Mouse (Mus musculus): ENCODE data around the gene Gm9573. TPM values are rescaled to one million over a fixed set of nuclear protein-coding genes. Genes with fewer than 3 reads are reported as not detected.

Gene Gm9573
- polyA plus RNA-seq, 1 experiment = not detected

- H3K27ac ChIP-seq (ENCODE audit: insufficient read depth, low read length) = no peak overlapping the region
- TF ChIP-seq POLR2A (IDR thresholded peaks at IDR 0.05; ENCODE audit: low read depth, low read length) (no peak), CTCF (IDR thresholded peaks at IDR 0.05; ENCODE audit: borderline replicate concordance, insufficient read depth, low read length) (no peak)
- 0 out of 2 replicates have a peak, but pooled peaks cover 2% of the 10 kb centered on the region for H3K4me1 ChIP-seq (ENCODE audit: control insufficient read depth, insufficient read depth, low read length)
- H3K4me3 ChIP-seq (ENCODE audit: insufficient read depth, low read length) = no peak overlapping the region
Measured at GRCm38 (mm10) chr17:35649429-35649828, 23.0 kb upstream of the Gm9573 start.

GRCm38 (mm10) chr17:35643609-35644236 lies 17.3 kb upstream of the Gm9573 start, which contains the start of gene Mucl3:
Mucl3 (minus strand) TSS chr17:35643695.
- TF ChIP-seq CTCF (IDR thresholded peaks at IDR 0.05; ENCODE audit: borderline replicate concordance, insufficient read depth, low read length) (no peak), POLR2A (IDR thresholded peaks at IDR 0.05; ENCODE audit: low read depth, low read length) (no peak)
- Histone ChIP-seq H3K4me1 (ENCODE audit: control insufficient read depth, insufficient read depth, low read length) (peaks cover 2% of the 10 kb centered on the region; the same call in 1 of the 2 replicates), H3K4me3 (ENCODE audit: insufficient read depth, low read length) (no peak within 1 kb of the TSS), H3K27ac (ENCODE audit: insufficient read depth, low read length) (no peak within 1 kb of the TSS)

DNA sequence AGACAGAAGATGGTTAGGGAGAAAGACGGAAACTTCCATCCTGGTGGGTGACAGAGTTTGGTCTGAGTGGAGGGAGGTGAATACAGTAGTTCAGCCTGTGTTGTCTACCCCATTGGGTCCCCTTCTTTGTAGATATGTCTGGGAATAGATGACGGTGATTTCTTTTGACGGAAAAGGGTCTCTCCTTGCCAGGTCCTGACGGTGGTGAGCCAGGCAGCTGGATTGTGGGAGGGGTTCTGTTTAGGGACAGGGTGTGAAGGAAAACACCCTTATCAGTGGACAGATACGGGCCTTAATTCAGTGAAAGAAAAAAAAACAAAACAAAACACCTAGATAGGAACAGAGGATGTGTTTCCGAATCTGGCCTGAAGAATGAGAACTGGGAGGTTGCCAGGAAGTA lies 12.9 kb upstream of the Gm9573 start:
- Histone ChIP-seq H3K4me1 (ENCODE audit: control insufficient read depth, insufficient read depth, low read length) (peaks cover 7% of the 10 kb centered on the region), H3K27ac (ENCODE audit: insufficient read depth, low read length) (peak overlapping the region; percentile 85), H3K4me3 (ENCODE audit: insufficient read depth, low read length) (no peak overlapping the region)
- no peak for TF ChIP-seq CTCF (IDR thresholded peaks at IDR 0.05; ENCODE audit: borderline replicate concordance, insufficient read depth, low read length)
- TF ChIP-seq POLR2A (IDR thresholded peaks at IDR 0.05; ENCODE audit: low read depth, low read length) = no peak

- no peak for TF ChIP-seq POLR2A (IDR thresholded peaks at IDR 0.05; ENCODE audit: low read depth, low read length)
- no peak for TF ChIP-seq CTCF (IDR thresholded peaks at IDR 0.05; ENCODE audit: borderline replicate concordance, insufficient read depth, low read length)
- Histone ChIP-seq H3K27ac (ENCODE audit: insufficient read depth, low read length) (peak overlapping the region; percentile 85), H3K4me1 (ENCODE audit: control insufficient read depth, insufficient read depth, low read length) (peaks cover 7% of the 10 kb centered on the region), H3K4me3 (ENCODE audit: insufficient read depth, low read length) (no peak overlapping the region)
Measured at GRCm38 (mm10) chr17:35638475-35639190, 12.2 kb upstream of the Gm9573 start.

DNA sequence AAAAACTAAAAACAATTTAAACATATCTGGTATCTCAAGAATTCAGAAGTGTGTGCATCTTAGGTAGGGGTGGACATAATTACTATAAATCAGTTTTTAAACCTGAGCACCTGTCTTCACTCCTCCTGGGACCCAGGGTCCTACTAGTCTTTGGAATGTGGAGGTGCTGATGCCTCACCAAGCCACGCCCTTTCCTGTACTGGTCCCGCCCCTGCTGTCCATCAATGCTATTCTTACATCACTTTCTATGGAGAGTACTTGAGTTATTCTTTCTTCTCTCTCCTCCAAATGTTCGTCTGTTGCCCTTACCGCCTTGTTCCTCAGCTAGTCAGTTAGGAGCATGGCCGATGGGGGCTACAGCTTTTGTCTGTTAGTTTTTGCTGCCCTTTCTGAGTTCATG lies 9.9 kb upstream of the Gm9573 start:
- no peak overlapping the region for H3K4me3 ChIP-seq (ENCODE audit: insufficient read depth, low read length)

GRCm38 (mm10) chr17:35635699-35636111 lies 9.3 kb upstream of the Gm9573 start:
- Histone ChIP-seq H3K4me1 (ENCODE audit: control insufficient read depth, insufficient read depth, low read length) (peaks cover 7% of the 10 kb centered on the region), H3K27ac (ENCODE audit: insufficient read depth, low read length) (no peak overlapping the region), H3K4me3 (ENCODE audit: insufficient read depth, low read length) (peak overlapping the region; percentile 60)
- TF ChIP-seq CTCF (IDR thresholded peaks at IDR 0.05; ENCODE audit: borderline replicate concordance, insufficient read depth, low read length) (0 out of 2 replicates have a peak, but pooled peaks have one; percentile 16), POLR2A (IDR thresholded peaks at IDR 0.05; ENCODE audit: low read depth, low read length) (no peak)

More for the DNA sequence above, 9.9 kb upstream of the Gm9573 start:
- Histone ChIP-seq H3K4me1 (ENCODE audit: control insufficient read depth, insufficient read depth, low read length) (peaks cover 7% of the 10 kb centered on the region), H3K27ac (ENCODE audit: insufficient read depth, low read length) (no peak overlapping the region)
- no peak for TF ChIP-seq POLR2A (IDR thresholded peaks at IDR 0.05; ENCODE audit: low read depth, low read length)
- TF ChIP-seq CTCF (IDR thresholded peaks at IDR 0.05; ENCODE audit: borderline replicate concordance, insufficient read depth, low read length) = no peak

DNA sequence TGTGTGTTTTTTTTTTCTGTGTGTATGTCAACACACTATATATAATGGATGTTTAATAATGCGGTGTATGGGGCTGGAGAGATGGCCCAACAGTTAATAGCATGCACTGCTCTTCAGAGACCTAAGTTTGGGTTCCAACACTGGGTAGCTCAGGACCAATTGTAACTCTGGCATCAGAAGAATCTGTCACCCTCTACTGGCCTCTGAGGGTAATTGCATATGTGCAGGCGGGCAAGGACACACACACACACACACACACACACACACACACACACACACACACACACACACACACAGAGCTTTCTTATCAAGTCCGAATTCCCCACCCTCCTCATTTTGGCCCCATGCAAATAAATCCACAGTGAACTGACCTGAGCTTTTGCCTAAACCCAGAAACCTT lies 8.8 kb upstream of the Gm9573 start:
- H3K27ac ChIP-seq (ENCODE audit: insufficient read depth, low read length) = no peak overlapping the region
- no peak overlapping the region for H3K4me3 ChIP-seq (ENCODE audit: insufficient read depth, low read length)
- TF ChIP-seq POLR2A (IDR thresholded peaks at IDR 0.05; ENCODE audit: low read depth, low read length) (no peak), CTCF (IDR thresholded peaks at IDR 0.05; ENCODE audit: borderline replicate concordance, insufficient read depth, low read length) (no peak)
- peaks cover 7% of the 10 kb centered on the region for H3K4me1 ChIP-seq (ENCODE audit: control insufficient read depth, insufficient read depth, low read length)

DNA sequence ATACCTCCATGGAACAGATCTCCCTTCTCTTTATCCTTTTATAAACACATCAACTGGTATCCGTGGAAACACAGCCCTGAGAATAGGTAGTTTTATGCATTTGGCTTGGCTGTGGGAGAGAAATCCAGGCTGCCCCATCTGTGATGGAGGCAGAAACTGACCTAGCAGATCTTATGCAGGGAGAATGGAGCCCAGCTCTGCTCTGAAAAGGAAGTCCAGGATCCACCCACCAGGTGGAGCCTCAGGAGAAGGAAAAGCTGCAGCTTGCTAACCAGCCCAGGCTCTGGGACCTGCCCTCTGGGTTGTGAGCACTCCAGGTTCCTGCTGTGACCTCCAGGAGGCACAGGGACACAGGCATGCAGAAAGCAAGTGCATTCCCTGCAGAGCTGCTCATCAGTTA lies 7.6 kb upstream of the Gm9573 start:
- H3K4me1 ChIP-seq (ENCODE audit: control insufficient read depth, insufficient read depth, low read length) = peaks cover 5% of the 10 kb centered on the region
- no peak overlapping the region for H3K4me3 ChIP-seq (ENCODE audit: insufficient read depth, low read length)
- no peak overlapping the region for H3K27ac ChIP-seq (ENCODE audit: insufficient read depth, low read length)
- no peak for TF ChIP-seq POLR2A (IDR thresholded peaks at IDR 0.05; ENCODE audit: low read depth, low read length)
- TF ChIP-seq CTCF (IDR thresholded peaks at IDR 0.05; ENCODE audit: borderline replicate concordance, insufficient read depth, low read length) = 0 out of 2 replicates have a peak, but pooled peaks have one; percentile 16

DNA sequence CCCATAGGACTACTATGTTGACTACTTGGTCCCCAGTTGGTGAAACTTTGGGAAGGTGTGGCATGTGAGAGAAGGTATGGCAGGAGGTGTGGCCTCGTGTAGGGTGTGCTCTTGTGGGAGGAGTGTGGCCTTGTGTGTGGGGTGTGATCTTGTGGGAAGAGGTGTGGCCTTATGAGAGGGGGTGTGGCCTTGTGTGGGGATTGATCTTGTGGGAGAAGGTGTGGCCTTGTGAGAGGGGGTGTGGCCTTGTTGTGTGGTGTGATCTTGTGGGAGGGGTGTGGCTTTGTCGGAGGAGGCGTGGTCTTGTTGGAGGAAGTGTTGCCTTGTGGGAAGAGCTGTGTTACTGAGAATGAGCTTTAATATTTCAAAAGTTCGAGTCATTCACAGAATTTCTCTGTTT lies 9.3 kb downstream of the Gm9573 start:
- Histone ChIP-seq H3K4me3 (ENCODE audit: insufficient read depth, low read length) (no peak overlapping the region), H3K27ac (ENCODE audit: insufficient read depth, low read length) (no peak overlapping the region), H3K4me1 (ENCODE audit: control insufficient read depth, insufficient read depth, low read length) (no peaks in the 10 kb centered on the region)
- TF ChIP-seq POLR2A (IDR thresholded peaks at IDR 0.05; ENCODE audit: low read depth, low read length) (no peak), CTCF (IDR thresholded peaks at IDR 0.05; ENCODE audit: borderline replicate concordance, insufficient read depth, low read length) (no peak)

Data from embryonic fibroblast, embryonic 13.5 days (primary cell).